Mouse (Mus musculus): ENCODE results near the gene Vwa8.

DNA sequence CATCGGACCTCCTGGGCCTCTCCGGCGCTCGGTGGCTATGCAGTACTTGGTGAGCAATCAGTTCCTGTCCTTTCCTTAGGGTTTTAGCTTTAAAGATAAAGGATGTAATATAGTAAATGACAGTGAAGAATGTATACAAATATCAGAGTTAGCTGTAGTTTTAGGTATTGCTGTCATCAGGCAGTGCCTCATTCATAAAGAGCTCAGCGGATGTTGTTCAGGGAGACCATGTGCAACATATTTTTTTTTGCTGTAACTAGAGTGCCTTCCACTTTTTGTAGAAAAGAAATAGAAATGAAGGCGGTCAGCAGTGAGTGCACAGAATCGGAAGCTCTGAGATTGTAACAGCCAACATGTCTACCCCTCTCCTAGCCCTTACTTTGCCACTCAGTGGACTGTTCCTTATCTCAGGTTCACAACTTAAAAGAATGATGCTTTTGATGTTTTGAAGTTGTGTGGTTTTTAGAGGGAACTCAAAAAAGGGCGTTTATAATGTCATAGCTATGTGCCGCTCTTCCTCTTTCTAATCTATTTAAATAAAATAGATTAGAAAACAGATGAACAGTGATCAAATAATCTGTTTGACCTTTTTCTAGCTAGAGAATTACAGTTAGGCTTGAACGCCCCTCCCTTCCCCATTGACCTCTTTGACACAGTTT, 59.5 kb downstream of the Vwa8 start:
- no peak for TF ChIP-seq CTCF (IDR thresholded peaks at IDR 0.05; ENCODE audit: extremely low read depth, insufficient read length, insufficient replicate concordance, low read depth, low read length)
- no peak for TF ChIP-seq POLR2A (IDR thresholded peaks at IDR 0.05; ENCODE audit: low read depth, low read length)

Measured in small intestine, adult 2 months (tissue).